Mouse (Mus musculus) liver, embryonic 14.5 days (tissue): ENCODE results near the gene Cnot2. TPM values are rescaled to one million over a fixed set of nuclear protein-coding genes. Genes with fewer than 3 reads are reported as not detected.

Source experiments
- ATAC-seq: fragments of 200-750 bp; cut with Nextera tagmentation; 2 replicates; pipeline ENCODE4 v1.8.0; 2017; ENCODE audit warnings: moderate number of reproducible peaks, mild to moderate bottlenecking, moderate library complexity; ENCODE audit not compliant: insufficient read depth
- DNase-seq, 3 experiments: peaks; one replicate each; pipeline ENCODE4 v3.0.0-alpha.2; 2012 to 2013; ENCODE audit warnings: low read depth in 3 of 3, low spot score in 3 of 3
- H3K27ac ChIP-seq: fragments of 300-500 bp; sonication (generic); 2 replicates; pipeline ENCODE4 v1.5.1; 2014; ENCODE audit warnings: moderate library complexity, mild to moderate bottlenecking, control low read depth, inconsistent platforms
- H3K27me3 ChIP-seq: fragments of 300-500 bp; sonication (generic); 2 replicates; pipeline ENCODE4 v1.6.1; 2014; ENCODE audit warnings: mild to moderate bottlenecking, low read length, moderate library complexity; ENCODE audit not compliant: control insufficient read depth, insufficient read depth
- H3K36me3 ChIP-seq: fragments of 300-500 bp; sonication (generic); replicated peaks from 2 replicates; pipeline ENCODE4 v1.6.1; 2014; ENCODE audit warnings: low read depth; ENCODE audit not compliant: control insufficient read depth, insufficient read depth
- H3K4me1 ChIP-seq, 2 experiments: fragments of 200-500 bp in 1 of 2; fragments of 300-500 bp in 1 of 2; sonication (generic) in 1 of 2; replicated peaks; 2 replicates each; pipeline ENCODE4 v1.6.1; 2012 to 2014; ENCODE audit warnings: antibody characterized with exemption in 1 of 2, inconsistent platforms in 1 of 2, low read length in 1 of 2; ENCODE audit not compliant: control insufficient read depth in 2 of 2, insufficient read depth in 2 of 2
- H3K4me2 ChIP-seq: fragments of 300-500 bp; sonication (generic); 2 replicates; pipeline ENCODE4 v1.6.1; 2014; ENCODE audit warnings: low read depth, mild to moderate bottlenecking, control low read depth, moderate library complexity
- H3K4me3 ChIP-seq, 2 experiments: fragments of 200-500 bp in 1 of 2; fragments of 300-500 bp in 1 of 2; sonication (generic) in 1 of 2; 2 replicates each; pipeline ENCODE4 v1.5.1; 2012 to 2014; ENCODE audit warnings: low read depth in 2 of 2, low read length in 2 of 2, mild to moderate bottlenecking in 2 of 2, control low read depth in 1 of 2, inconsistent platforms in 1 of 2, moderate library complexity in 1 of 2; ENCODE audit not compliant: insufficient read depth in 1 of 2
- H3K9ac ChIP-seq: fragments of 300-500 bp; sonication (generic); replicated peaks from 2 replicates; pipeline ENCODE4 v1.6.1; 2014; ENCODE audit warnings: mild to moderate bottlenecking, control low read depth, moderate library complexity
- H3K9me3 ChIP-seq: fragments of 300-500 bp; sonication (generic); 2 replicates; pipeline ENCODE4 v1.6.1; 2016; ENCODE audit warnings: low read length, mixed read lengths; ENCODE audit not compliant: control insufficient read depth
- CTCF ChIP-seq: IDR thresholded peaks from 2 replicates; pipeline ENCODE4 v1.5.1; 2016; ENCODE audit warnings: antibody characterized with exemption, low read depth, control low read depth
- EP300 ChIP-seq: IDR thresholded peaks from 2 replicates; pipeline ENCODE4 v1.6.1; 2016; ENCODE audit warnings: antibody characterized with exemption, low read depth
- WGBS: fragments of 180-500 bp; shearing (Covaris S2); extraction: QIAGEN DNeasy Blood & Tissue Kit; methylation state at CpG from one replicate; pipeline ENCODE4 v1.1.7; 2014; ENCODE audit not compliant: insufficient replicate concordance; 5-methylcytosine and 5-hydroxymethylcytosine counted together
- polyA plus RNA-seq, 2 experiments: library from polyadenylated mRNA; depleted of rRNA in 1 of 2; stranded (reverse) in 1 of 2; unstranded in 1 of 2; fragments of >200 nt; fragmentation: Nextera tagmentation in 1 of 2; extraction: Ambion mirVana in 1 of 2; gene quantifications; 2 replicates each; pipeline versions ENCODE4 v1.2.1 to v1.2.3; 2012 to 2014

Cnot2 gene
- polyA plus RNA-seq, 2 experiments: 23.2 to 38.0 TPM

DNA sequence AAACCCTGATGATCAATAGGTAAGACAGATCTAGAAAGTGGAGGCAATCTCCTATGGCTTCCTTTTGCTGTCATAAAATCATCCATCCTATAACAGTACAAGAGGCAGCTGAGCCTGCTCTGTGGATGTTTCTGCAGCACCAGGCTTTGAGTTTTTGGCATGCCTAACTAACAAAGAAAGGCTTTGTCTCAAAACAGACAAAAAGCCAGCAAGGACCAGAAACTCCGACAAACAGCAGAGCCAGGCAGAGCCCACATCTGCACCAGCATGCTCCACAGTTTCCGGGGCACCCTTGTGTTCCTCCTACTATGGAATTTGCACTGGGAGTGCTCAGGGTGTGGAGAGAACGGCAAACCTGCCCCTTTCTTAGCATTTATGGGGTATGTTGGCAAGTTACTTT lies 47.0 kb downstream of the Cnot2 start:
- DNase-seq (no peak), ATAC-seq (no peak)
- Histone ChIP-seq H3K27ac (no peak overlapping the region), H3K4me3 (no peak overlapping the region), H3K36me3 (no peaks in the 10 kb centered on the region), H3K4me1 (no peaks in the 10 kb centered on the region), H3K27me3 (no peaks in the 10 kb centered on the region), H3K9me3 (no peaks in the 10 kb centered on the region), H3K9ac (no peak overlapping the region), H3K4me2 (no peak overlapping the region)
- TF ChIP-seq CTCF: no peak
- WGBS: 82% methylated on average over 3 of the region's 3 CpGs

DNA sequence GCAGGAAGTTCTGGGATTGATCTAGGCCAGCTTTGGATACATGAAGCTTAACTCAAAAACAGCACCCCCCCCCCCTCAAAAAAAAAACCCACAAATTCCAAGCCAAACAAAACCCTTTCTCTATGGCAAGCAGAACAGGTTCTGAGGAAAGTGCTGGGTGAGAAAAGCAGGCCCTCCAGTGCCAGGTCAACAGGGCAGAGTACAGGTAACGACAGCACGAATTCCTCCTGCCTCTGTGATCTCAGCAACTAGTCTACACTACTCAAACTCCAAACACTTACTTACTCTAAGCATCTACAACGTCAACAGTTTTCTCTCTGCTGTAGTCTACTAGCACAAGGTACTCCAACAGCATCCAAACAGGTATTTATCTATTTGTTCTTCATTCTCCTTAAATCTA lies 48.8 kb downstream of the Cnot2 start:
- Histone ChIP-seq H3K4me3 (no peak overlapping the region), H3K9ac (no peak overlapping the region), H3K9me3 (no peaks in the 10 kb centered on the region), H3K27ac (no peak overlapping the region), H3K4me2 (no peak overlapping the region), H3K36me3 (no peaks in the 10 kb centered on the region), H3K27me3 (no peaks in the 10 kb centered on the region), H3K4me1 (no peaks in the 10 kb centered on the region)
- ATAC-seq (no peak), DNase-seq (no peak)
- no peak for TF ChIP-seq EP300
- TF ChIP-seq CTCF: no peak
- 81% methylated on average over 3 of the region's 3 CpGs for WGBS

DNA sequence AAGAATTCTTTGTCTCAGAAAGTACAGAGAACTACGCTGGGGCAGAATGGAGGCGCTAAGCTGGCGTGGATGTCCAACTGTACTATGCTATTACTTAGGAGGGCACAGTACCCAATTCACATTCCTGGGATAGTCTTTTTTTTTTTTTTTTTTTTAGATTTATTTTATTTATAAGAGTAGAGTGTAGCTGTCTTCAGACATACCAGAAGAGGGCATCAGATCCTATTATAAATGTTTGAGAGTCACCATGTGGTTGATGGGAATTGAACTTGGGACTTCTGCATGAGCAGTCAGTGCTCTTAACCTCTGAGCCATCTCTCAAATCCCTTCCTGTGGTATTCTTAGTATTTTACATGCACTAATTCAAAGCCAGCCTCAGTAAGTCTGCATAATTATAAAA lies 50.2 kb downstream of the Cnot2 start:
- no peak overlapping the region for H3K4me2 ChIP-seq
- H3K27me3 ChIP-seq: no peaks in the 10 kb centered on the region
- no peak overlapping the region for H3K9ac ChIP-seq
- 88% methylated on average over 3 of the region's 3 CpGs for WGBS
- ATAC-seq (no peak), DNase-seq (no peak)
- no peak for TF ChIP-seq CTCF
- no peak for TF ChIP-seq EP300
- H3K9me3 ChIP-seq: no peaks in the 10 kb centered on the region
- no peaks in the 10 kb centered on the region for H3K36me3 ChIP-seq
- no peak overlapping the region for H3K27ac ChIP-seq
- no peak overlapping the region for H3K4me3 ChIP-seq
- H3K4me1 ChIP-seq: no peaks in the 10 kb centered on the region

DNA sequence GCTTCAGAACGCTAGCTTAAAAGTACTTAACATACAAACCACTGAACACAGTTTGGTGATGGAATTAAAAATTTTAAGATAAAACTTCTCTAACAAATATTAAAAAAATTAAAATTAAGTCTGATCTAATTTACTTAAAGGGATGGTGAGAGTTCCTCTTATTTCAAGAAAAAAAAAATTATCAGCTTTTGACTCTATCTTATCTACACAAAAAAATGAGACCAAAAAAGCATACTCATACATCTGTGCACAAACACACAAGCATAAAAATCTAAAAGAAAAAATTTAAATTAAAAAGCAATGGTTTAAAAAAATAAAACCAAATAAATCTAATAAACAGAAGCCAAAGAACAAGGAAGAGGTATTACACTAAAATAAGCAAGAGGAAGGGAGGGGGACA lies 61.7 kb downstream of the Cnot2 start:
- H3K4me2 ChIP-seq: no peak overlapping the region
- no peaks in the 10 kb centered on the region for H3K36me3 ChIP-seq
- no peaks in the 10 kb centered on the region for H3K27me3 ChIP-seq
- no peak overlapping the region for H3K9ac ChIP-seq
- WGBS: 84% methylated on average over 1 of the region's 1 CpGs
- no peak overlapping the region for H3K27ac ChIP-seq
- no peak overlapping the region for H3K4me3 ChIP-seq
- no peaks in the 10 kb centered on the region for H3K9me3 ChIP-seq
- H3K4me1 ChIP-seq: no peaks in the 10 kb centered on the region
- TF ChIP-seq CTCF: no peak
- DNase-seq (no peak), ATAC-seq (no peak)

DNA sequence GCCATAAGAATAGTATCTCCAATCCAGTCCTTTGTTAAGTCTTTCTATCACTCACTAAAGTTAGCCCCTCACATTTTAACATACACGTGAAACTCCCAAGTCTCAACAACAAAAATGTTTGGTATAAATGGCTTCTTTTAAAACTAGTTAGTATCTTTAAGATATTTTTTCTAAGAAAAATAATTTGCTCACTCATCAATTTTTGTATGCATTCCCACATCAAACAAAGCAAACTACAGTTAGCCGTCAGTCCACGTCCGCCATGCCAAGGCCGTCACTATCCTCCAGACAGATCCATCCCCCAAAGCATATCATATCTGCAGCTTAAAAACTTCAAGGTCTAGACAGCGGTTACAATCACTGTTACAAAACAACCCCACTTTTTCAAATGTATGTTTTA lies 65.7 kb downstream of the Cnot2 start:
- WGBS: 81% methylated on average over 6 of the region's 6 CpGs

DNA sequence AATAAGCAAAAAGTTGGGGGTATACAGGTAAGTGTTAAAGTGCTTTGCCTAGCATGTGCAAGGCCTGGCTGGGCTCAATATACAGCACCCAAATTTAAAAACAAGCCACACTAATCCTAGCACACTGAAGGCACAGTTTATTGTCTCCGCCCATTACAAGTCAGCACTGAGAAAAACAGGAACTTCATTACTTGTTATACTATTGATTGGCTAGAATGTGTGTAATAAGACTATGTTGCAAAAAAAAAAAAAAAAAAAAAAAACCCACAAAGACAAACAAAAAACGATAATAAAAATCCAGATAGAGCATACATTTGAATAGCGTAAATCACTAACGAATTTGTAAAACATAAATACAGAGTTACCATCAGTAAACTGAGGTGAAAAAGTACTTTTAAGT lies 66.2 kb downstream of the Cnot2 start:
- no peak for DNase-seq
- ATAC-seq: no peak
- H3K4me3 ChIP-seq: no peak overlapping the region
- TF ChIP-seq CTCF (no peak), EP300 (no peak)
- H3K4me2 ChIP-seq: no peak overlapping the region
- H3K9me3 ChIP-seq: no peaks in the 10 kb centered on the region
- no peaks in the 10 kb centered on the region for H3K4me1 ChIP-seq
- no peaks in the 10 kb centered on the region for H3K36me3 ChIP-seq
- no peak overlapping the region for H3K27ac ChIP-seq
- WGBS: 84% methylated on average over 4 of the region's 4 CpGs
- H3K9ac ChIP-seq: no peak overlapping the region
- H3K27me3 ChIP-seq: no peaks in the 10 kb centered on the region

More for the DNA sequence above, 65.7 kb downstream of the Cnot2 start:
- DNase-seq (no peak), ATAC-seq (no peak)
- Histone ChIP-seq H3K4me2 (no peak overlapping the region), H3K27ac (no peak overlapping the region), H3K9me3 (no peaks in the 10 kb centered on the region), H3K27me3 (no peaks in the 10 kb centered on the region), H3K9ac (no peak overlapping the region), H3K36me3 (no peaks in the 10 kb centered on the region), H3K4me1 (no peaks in the 10 kb centered on the region), H3K4me3 (no peak overlapping the region)
- TF ChIP-seq CTCF: no peak
